ENCODE assay signal across 8 mouse cellular contexts in the genomic region with DNA sequence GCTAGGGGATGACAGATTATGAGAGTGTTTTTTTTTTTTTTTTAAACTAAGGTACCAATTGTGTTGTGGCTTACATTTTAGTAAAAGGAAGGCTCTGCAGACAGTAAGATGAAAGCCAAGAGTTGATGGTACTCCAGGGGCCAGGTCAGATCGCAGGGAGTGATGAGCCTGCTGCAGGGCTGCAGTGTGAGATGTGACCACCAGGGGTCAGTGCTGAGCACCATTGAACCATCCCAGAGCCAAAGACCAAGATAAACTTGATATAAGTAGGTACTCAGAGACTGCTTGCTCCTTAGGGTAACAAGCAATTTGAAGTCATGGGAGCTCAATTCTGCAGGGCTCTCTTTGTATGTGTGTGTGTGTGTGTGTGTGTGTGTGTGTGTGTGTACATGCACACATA. TPM values are rescaled to one million over a fixed set of nuclear protein-coding genes. Genes with fewer than 3 reads are reported as not detected.
DNase-seq lines count a peak whose midpoint lies in the region; ATAC-seq and TF ChIP-seq lines count a peak whose summit lies in the region.

No protein-coding gene starts in this region.

- no peak overlapping the region for H3K27ac ChIP-seq in forebrain, embryonic 11.5 days (ENCODE audit: low read depth, low read length)
- no peak overlapping the region for H3K27ac ChIP-seq in forebrain, embryonic 16.5 days (ENCODE audit: low read length)
- H3K27ac ChIP-seq in spleen, adult 2 months (ENCODE audit: insufficient read depth, low read length): no peak overlapping the region
- no peak overlapping the region for H3K27ac ChIP-seq in hindbrain, postnatal 0 days
- H3K27ac ChIP-seq in lung, embryonic 14.5 days (ENCODE audit: low read depth): no peak overlapping the region

- WGBS in forebrain, embryonic 11.5 days: 44% methylated on average over 1 of the region's 1 CpGs
- 44% methylated on average over 1 of the region's 1 CpGs for WGBS in forebrain, embryonic 16.5 days
- WGBS in spleen, adult 2 months: 54% methylated on average over 1 of the region's 1 CpGs
- 56% methylated on average over 1 of the region's 1 CpGs for WGBS in hindbrain, postnatal 0 days
- 25% methylated on average over 1 of the region's 1 CpGs for WGBS in lung, embryonic 14.5 days

- H3K4me3 ChIP-seq in forebrain, embryonic 11.5 days (ENCODE audit: low read depth, low read length): no peak overlapping the region
- H3K4me3 ChIP-seq in forebrain, embryonic 16.5 days (replicated peaks; ENCODE audit: low read length): no peak overlapping the region
- H3K4me3 ChIP-seq in spleen, adult 2 months (ENCODE audit: extremely low read depth, insufficient read depth, insufficient read length): no peak overlapping the region
- H3K4me3 ChIP-seq in hindbrain, postnatal 0 days (ENCODE audit: low read length): no peak overlapping the region
- H3K4me3 ChIP-seq in lung, embryonic 14.5 days (ENCODE audit: low read depth, low read length): no peak overlapping the region

- TF ChIP-seq POLR2A in spleen, adult 2 months (IDR thresholded peaks at IDR 0.05; ENCODE audit: low read depth, low read length): no peak

- H3K27me3 ChIP-seq in forebrain, embryonic 11.5 days (ENCODE audit: control insufficient read depth, insufficient read depth, low read length): no peaks in the 10 kb centered on the region
- no peaks in the 10 kb centered on the region for H3K27me3 ChIP-seq in forebrain, embryonic 16.5 days (replicated peaks; ENCODE audit: control insufficient read depth, insufficient read depth, low read length)
- H3K27me3 ChIP-seq in spleen, adult 2 months (ENCODE audit: control insufficient read depth, insufficient read depth, low read length): no peaks in the 10 kb centered on the region
- no peaks in the 10 kb centered on the region for H3K27me3 ChIP-seq in hindbrain, postnatal 0 days (ENCODE audit: insufficient read depth, low read length)
- no peaks in the 10 kb centered on the region for H3K27me3 ChIP-seq in lung, embryonic 14.5 days (ENCODE audit: insufficient read depth, low read length)
- H3K27me3 ChIP-seq in splenic B cell, adult 2 months (ENCODE audit: control insufficient read depth, insufficient read depth, low read length, poor library complexity, severe bottlenecking): no peaks in the 10 kb centered on the region

- no peak for ATAC-seq in forebrain, embryonic 11.5 days (replicated peaks; ENCODE audit: low FRiP score)
- ATAC-seq in forebrain, embryonic 16.5 days: no peak
- ATAC-seq in hindbrain, postnatal 0 days: no peak
- ATAC-seq in lung, embryonic 14.5 days (ENCODE audit: insufficient read depth): no peak

- no peak overlapping the region for H3K9ac ChIP-seq in forebrain, embryonic 11.5 days (ENCODE audit: low read length)
- no peak overlapping the region for H3K9ac ChIP-seq in forebrain, embryonic 16.5 days (replicated peaks; ENCODE audit: low read depth, low read length)
- no peak overlapping the region for H3K9ac ChIP-seq in hindbrain, postnatal 0 days (replicated peaks; ENCODE audit: low read length)
- H3K9ac ChIP-seq in lung, embryonic 14.5 days: no peak overlapping the region

- no peak overlapping the region for H3K4me2 ChIP-seq in forebrain, embryonic 11.5 days (ENCODE audit: low read depth, low read length, severe bottlenecking)
- no peak overlapping the region for H3K4me2 ChIP-seq in forebrain, embryonic 16.5 days (ENCODE audit: low read length)
- no peak overlapping the region for H3K4me2 ChIP-seq in hindbrain, postnatal 0 days (ENCODE audit: low read depth, low read length)
- no peak overlapping the region for H3K4me2 ChIP-seq in lung, embryonic 14.5 days

- no peaks in the 10 kb centered on the region for H3K9me3 ChIP-seq in forebrain, embryonic 11.5 days (ENCODE audit: control insufficient read depth, low read length)
- H3K9me3 ChIP-seq in forebrain, embryonic 16.5 days (ENCODE audit: control insufficient read depth, low read length): peaks cover 2% of the 10 kb centered on the region; the same call in 1 of the 2 replicates
- H3K9me3 ChIP-seq in hindbrain, postnatal 0 days (ENCODE audit: low read length): no peaks in the 10 kb centered on the region
- no peaks in the 10 kb centered on the region for H3K9me3 ChIP-seq in lung, embryonic 14.5 days (ENCODE audit: low read depth, low read length)

- no peaks in the 10 kb centered on the region for H3K4me1 ChIP-seq in forebrain, embryonic 11.5 days (replicated peaks; ENCODE audit: control insufficient read depth, insufficient read depth, low read length)
- H3K4me1 ChIP-seq in forebrain, embryonic 16.5 days (replicated peaks; ENCODE audit: control insufficient read depth, insufficient read depth, low read length): no peaks in the 10 kb centered on the region
- H3K4me1 ChIP-seq in spleen, adult 2 months (ENCODE audit: control insufficient read depth, insufficient read depth, insufficient read length): no peaks in the 10 kb centered on the region
- no peaks in the 10 kb centered on the region for H3K4me1 ChIP-seq in hindbrain, postnatal 0 days (ENCODE audit: insufficient read depth, low read length)
- H3K4me1 ChIP-seq in lung, embryonic 14.5 days (ENCODE audit: insufficient read depth): no peaks in the 10 kb centered on the region

- TF ChIP-seq CTCF in spleen, adult 2 months (IDR thresholded peaks at IDR 0.05; ENCODE audit: extremely low read depth, insufficient read depth, insufficient read length, insufficient replicate concordance): peak; percentile 53; the same call in 1 of the 2 replicates
- peak; percentile 93 for TF ChIP-seq CTCF in hindbrain, postnatal 0 days (IDR thresholded peaks at IDR 0.05; ENCODE audit: low read depth)
- TF ChIP-seq CTCF in lung, embryonic 14.5 days (IDR thresholded peaks at IDR 0.05; ENCODE audit: low read depth): peak; percentile 89

- H3K36me3 ChIP-seq in forebrain, embryonic 11.5 days (ENCODE audit: control insufficient read depth, insufficient read depth, low read length): no peaks in the 10 kb centered on the region
- H3K36me3 ChIP-seq in forebrain, embryonic 16.5 days (ENCODE audit: control insufficient read depth, insufficient read depth): no peaks in the 10 kb centered on the region
- H3K36me3 ChIP-seq in spleen, adult 2 months (ENCODE audit: control insufficient read depth, insufficient read depth, low read length): no peaks in the 10 kb centered on the region
- no peaks in the 10 kb centered on the region for H3K36me3 ChIP-seq in hindbrain, postnatal 0 days (ENCODE audit: insufficient read depth, low read length)
- no peaks in the 10 kb centered on the region for H3K36me3 ChIP-seq in lung, embryonic 14.5 days (ENCODE audit: insufficient read depth)
- no peaks in the 10 kb centered on the region for H3K36me3 ChIP-seq in splenic B cell, adult 2 months (ENCODE audit: control insufficient read depth, insufficient read depth, low read length, poor library complexity, severe bottlenecking)

- DNase-seq in forebrain, embryonic 11.5 days (ENCODE audit: low spot score): peak; percentile 81
- DNase-seq in spleen, adult 2 months (ENCODE audit: low read depth in 1 of 2, low spot score in 2 of 2): no peak
- DNase-seq in spleen, adult 12 weeks (ENCODE audit: low spot score): no peak
- peak; percentile 83 to 84 for DNase-seq in cerebellum, postnatal 25 days
- DNase-seq in hindbrain, postnatal 0 days (ENCODE audit: low spot score): peak; percentile 61
- peak; percentile 64 for DNase-seq in lung, embryonic 14.5 days
- DNase-seq in splenic B cell, adult 2 months (ENCODE audit: low read depth, low spot score): peak; percentile 28

RNA-seq across cellular contexts. Expression of a gene that starts 20.8 kb away (rescaled TPM):
- not detected in 2 replicates for polyA plus RNA-seq in forebrain, embryonic 11.5 days (2014; fragmentation: Nextera tagmentation; extraction: Ambion mirVana)
- not detected in 2 replicates for polyA plus RNA-seq in forebrain, embryonic 16.5 days (2015; fragmentation: Nextera tagmentation; extraction: Ambion mirVana)
- polyA plus RNA-seq in spleen, adult 2 months (2012; rRNA removed): not detected in 2 replicates
- total RNA-seq in hindbrain, postnatal 0 days (2014; rRNA removed): not detected in 2 replicates
- polyA plus RNA-seq in hindbrain, postnatal 0 days (2015; fragmentation: Nextera tagmentation; extraction: Ambion mirVana): 0.73 TPM in 1 of 2 replicates, not detected in the other
- not detected in 2 replicates for polyA plus RNA-seq in lung, embryonic 14.5 days (2014; fragmentation: Nextera tagmentation; extraction: Ambion mirVana)

RNA-seq across cellular contexts. Expression of a gene that starts 35.9 kb away (rescaled TPM):
- polyA plus RNA-seq in forebrain, embryonic 11.5 days (2014; fragmentation: Nextera tagmentation; extraction: Ambion mirVana): 0.33 and 0.48 TPM in 2 replicates
- 21.2 and 24.4 TPM in 2 replicates for polyA plus RNA-seq in forebrain, embryonic 16.5 days (2015; fragmentation: Nextera tagmentation; extraction: Ambion mirVana)
- polyA plus RNA-seq in spleen, adult 2 months (2012; rRNA removed): not detected in 2 replicates
- 52.0 and 55.9 TPM in 2 replicates for total RNA-seq in hindbrain, postnatal 0 days (2014; rRNA removed)
- polyA plus RNA-seq in hindbrain, postnatal 0 days (2015; fragmentation: Nextera tagmentation; extraction: Ambion mirVana): 55.0 and 55.4 TPM in 2 replicates
- 0.05 and 0.08 TPM in 2 replicates for polyA plus RNA-seq in lung, embryonic 14.5 days (2014; fragmentation: Nextera tagmentation; extraction: Ambion mirVana)

Comparison
In these comparisons a context has a peak if more than half of its experiments do, and no peak if none do; other contexts are left out.
1. RNA of a gene that starts 35.9 kb away (polyA plus RNA-seq): 55.0 to 55.4 TPM in hindbrain, postnatal 0 days and 21.2 to 24.4 TPM in forebrain, embryonic 16.5 days; 0.33 to 0.48 TPM in forebrain, embryonic 11.5 days, 0.05 to 0.08 TPM in lung, embryonic 14.5 days and not detected in spleen, adult 2 months; every median in the first group is over 10 times any median in the second.
2. DNase-seq: peak in forebrain, embryonic 11.5 days (single experiment), cerebellum, postnatal 25 days (2 of 2), hindbrain, postnatal 0 days (single experiment), lung, embryonic 14.5 days (single experiment) and splenic B cell, adult 2 months (single experiment); none in spleen, adult 2 months (0 of 2) and spleen, adult 12 weeks (single experiment).
3. Peak in every context shown above with its lines, with median percentiles within 50 percentile points of each other: CTCF ChIP-seq.